Mouse (Mus musculus): Measurements from ENCODE around the gene Fas. TPM values are rescaled to one million over a fixed set of nuclear protein-coding genes. Genes with fewer than 3 reads are reported as not detected.

Gene Fas
- polyA plus RNA-seq, 1 experiment from 2014 or later = 5.9 TPM

- Histone ChIP-seq H3K4me1 (ENCODE audit: control insufficient read depth, insufficient read depth, low read length) (no peaks in the 10 kb centered on the region; the same call in 1 of the 2 replicates), H3K27me3 (ENCODE audit: control insufficient read depth, insufficient read depth, low read length) (no peaks in the 10 kb centered on the region), H3K36me3 (ENCODE audit: control insufficient read depth, insufficient read depth, low read length) (no peaks in the 10 kb centered on the region), H3K4me3 (replicated peaks; ENCODE audit: low read length) (no peak overlapping the region), H3K27ac (ENCODE audit: low read length) (no peak overlapping the region), H3K4me2 (ENCODE audit: low read depth, low read length) (no peak overlapping the region), H3K9me3 (replicated peaks; ENCODE audit: control insufficient read depth, low read length) (no peaks in the 10 kb centered on the region), H3K9ac (ENCODE audit: low read length) (no peak overlapping the region)
- 87% methylated on average over 13 of the region's 13 CpGs for WGBS
- ATAC-seq (ENCODE audit: insufficient read depth, low FRiP score) = no peak
These were observed 19.5 kb upstream of the Fas start for GRCm38 (mm10) chr19:34270824-34271464.

GRCm38 (mm10) chr19:34273073-34273472 is 17.4 kb upstream of the Fas start:
- no peak overlapping the region for H3K4me3 ChIP-seq (replicated peaks; ENCODE audit: low read length)
- H3K4me1 ChIP-seq (ENCODE audit: control insufficient read depth, insufficient read depth, low read length) = no peaks in the 10 kb centered on the region; the same call in 1 of the 2 replicates
- H3K27ac ChIP-seq (ENCODE audit: low read length) = no peak overlapping the region
- H3K36me3 ChIP-seq (ENCODE audit: control insufficient read depth, insufficient read depth, low read length) = no peaks in the 10 kb centered on the region
- no peak overlapping the region for H3K9ac ChIP-seq (ENCODE audit: low read length)
- H3K4me2 ChIP-seq (ENCODE audit: low read depth, low read length) = no peak overlapping the region
- no peaks in the 10 kb centered on the region for H3K9me3 ChIP-seq (replicated peaks; ENCODE audit: control insufficient read depth, low read length)
- ATAC-seq (ENCODE audit: insufficient read depth, low FRiP score) = no peak
- no peaks in the 10 kb centered on the region for H3K27me3 ChIP-seq (ENCODE audit: control insufficient read depth, insufficient read depth, low read length)
- WGBS = 97% methylated on average over 1 of the region's 1 CpGs

DNA sequence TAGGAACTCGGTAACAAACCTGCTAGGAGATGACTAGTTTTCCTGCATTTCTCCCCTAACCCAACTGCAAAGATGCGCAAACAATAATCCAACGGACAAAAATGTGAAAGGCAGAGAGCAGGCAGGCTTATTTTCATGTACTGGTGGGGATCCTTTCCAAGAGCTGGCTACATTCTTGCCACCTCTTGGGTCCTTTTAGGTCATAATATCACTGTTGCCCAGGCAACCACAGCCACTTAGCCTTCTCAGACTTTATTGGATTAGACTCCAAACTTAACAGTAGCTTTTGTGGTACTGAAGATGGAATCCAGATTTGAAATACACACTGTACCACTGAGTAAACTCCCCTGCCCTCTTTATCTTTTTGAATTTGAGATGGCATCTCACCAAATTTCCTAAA is 12.4 kb upstream of the Fas start:
- Histone ChIP-seq H3K9me3 (replicated peaks; ENCODE audit: control insufficient read depth, low read length) (no peaks in the 10 kb centered on the region), H3K9ac (ENCODE audit: low read length) (no peak overlapping the region), H3K4me1 (ENCODE audit: control insufficient read depth, insufficient read depth, low read length) (no peaks in the 10 kb centered on the region), H3K4me2 (ENCODE audit: low read depth, low read length) (no peak overlapping the region), H3K36me3 (ENCODE audit: control insufficient read depth, insufficient read depth, low read length) (no peaks in the 10 kb centered on the region), H3K27ac (ENCODE audit: low read length) (no peak overlapping the region), H3K4me3 (replicated peaks; ENCODE audit: low read length) (no peak overlapping the region), H3K27me3 (ENCODE audit: control insufficient read depth, insufficient read depth, low read length) (no peaks in the 10 kb centered on the region)
- ATAC-seq (ENCODE audit: insufficient read depth, low FRiP score) = no peak
- 71% methylated on average over 3 of the region's 3 CpGs for WGBS

DNA sequence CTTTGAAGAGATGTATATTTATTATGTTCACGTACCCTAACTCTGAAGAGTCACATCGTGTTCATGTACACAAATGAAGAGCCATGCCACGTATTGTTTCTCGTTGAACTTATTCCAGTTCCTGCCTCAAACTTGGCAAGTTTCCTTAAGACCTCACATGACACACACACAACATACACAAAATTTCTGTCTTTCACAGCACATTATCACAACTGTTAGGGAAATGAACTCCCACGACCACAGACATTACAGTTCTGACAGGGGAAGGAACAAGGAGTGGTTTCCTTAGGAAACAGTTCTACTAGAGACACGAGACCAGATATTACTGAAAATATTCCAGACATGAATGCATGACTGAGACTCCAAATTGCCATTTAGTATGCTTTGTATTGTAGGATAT is 6.9 kb upstream of the Fas start:
- H3K36me3 ChIP-seq (ENCODE audit: control insufficient read depth, insufficient read depth, low read length) = no peaks in the 10 kb centered on the region
- 53% methylated on average over 6 of the region's 6 CpGs for WGBS
- no peaks in the 10 kb centered on the region for H3K9me3 ChIP-seq (replicated peaks; ENCODE audit: control insufficient read depth, low read length)
- H3K27ac ChIP-seq (ENCODE audit: low read length) = no peak overlapping the region
- H3K4me2 ChIP-seq (ENCODE audit: low read depth, low read length) = no peak overlapping the region
- H3K4me3 ChIP-seq (replicated peaks; ENCODE audit: low read length) = no peak overlapping the region
- no peaks in the 10 kb centered on the region for H3K4me1 ChIP-seq (ENCODE audit: control insufficient read depth, insufficient read depth, low read length)
- no peaks in the 10 kb centered on the region for H3K27me3 ChIP-seq (ENCODE audit: control insufficient read depth, insufficient read depth, low read length)
- ATAC-seq (ENCODE audit: insufficient read depth, low FRiP score) = no peak
- H3K9ac ChIP-seq (ENCODE audit: low read length) = no peak overlapping the region

DNA sequence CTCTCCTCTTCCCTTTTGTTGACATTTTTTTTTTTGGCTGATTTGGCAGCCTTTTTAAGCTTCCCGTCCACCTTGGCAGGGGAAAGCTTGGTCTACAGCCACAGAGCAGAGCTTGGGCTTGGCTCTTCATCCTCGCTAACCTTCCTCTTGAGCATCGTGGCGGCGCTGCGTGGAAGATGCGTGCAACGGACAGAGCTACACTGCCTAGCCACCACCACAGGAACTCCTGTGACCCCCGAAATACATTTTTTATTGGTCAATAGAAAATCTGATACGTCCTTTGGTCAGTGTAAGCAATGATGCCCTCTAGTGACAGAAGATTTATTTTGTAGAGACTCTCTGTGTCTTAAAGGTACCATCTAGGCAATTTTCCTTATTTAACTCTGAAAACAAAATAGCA is 6.1 kb upstream of the Fas start:
- ATAC-seq (ENCODE audit: insufficient read depth, low FRiP score) = no peak
- 50% methylated on average over 10 of the region's 10 CpGs for WGBS
- Histone ChIP-seq H3K4me1 (ENCODE audit: control insufficient read depth, insufficient read depth, low read length) (no peaks in the 10 kb centered on the region), H3K36me3 (ENCODE audit: control insufficient read depth, insufficient read depth, low read length) (no peaks in the 10 kb centered on the region), H3K9ac (ENCODE audit: low read length) (no peak overlapping the region), H3K4me2 (ENCODE audit: low read depth, low read length) (peak overlapping the region; percentile 34), H3K9me3 (replicated peaks; ENCODE audit: control insufficient read depth, low read length) (no peaks in the 10 kb centered on the region), H3K27me3 (ENCODE audit: control insufficient read depth, insufficient read depth, low read length) (no peaks in the 10 kb centered on the region), H3K27ac (ENCODE audit: low read length) (no peak overlapping the region), H3K4me3 (replicated peaks; ENCODE audit: low read length) (no peak overlapping the region)

DNA sequence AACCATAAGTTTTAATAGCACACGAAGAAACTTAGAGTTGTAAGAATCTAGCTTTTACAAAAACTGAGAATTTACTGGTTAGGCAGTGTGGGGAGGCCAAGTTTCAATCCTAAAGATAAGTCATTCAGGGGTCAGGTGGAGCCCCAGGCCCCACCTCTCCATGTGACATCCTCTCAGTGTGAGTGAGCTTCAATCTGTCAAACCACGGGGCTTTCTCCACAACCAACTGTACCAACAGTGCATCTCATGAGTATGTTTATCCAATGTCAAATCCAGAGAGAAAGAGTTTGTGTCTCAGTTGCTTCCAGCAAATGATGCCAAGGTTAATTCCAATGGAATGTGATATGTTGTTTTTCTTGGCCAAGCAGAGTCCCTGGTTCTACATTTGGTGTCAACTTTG is 5.6 kb upstream of the Fas start:
- 36% methylated on average over 2 of the region's 2 CpGs for WGBS
- H3K27me3 ChIP-seq (ENCODE audit: control insufficient read depth, insufficient read depth, low read length) = no peaks in the 10 kb centered on the region
- no peak for ATAC-seq (ENCODE audit: insufficient read depth, low FRiP score)
- H3K9ac ChIP-seq (ENCODE audit: low read length) = no peak overlapping the region
- H3K4me1 ChIP-seq (ENCODE audit: control insufficient read depth, insufficient read depth, low read length) = no peaks in the 10 kb centered on the region
- no peaks in the 10 kb centered on the region for H3K9me3 ChIP-seq (replicated peaks; ENCODE audit: control insufficient read depth, low read length)
- no peaks in the 10 kb centered on the region for H3K36me3 ChIP-seq (ENCODE audit: control insufficient read depth, insufficient read depth, low read length)
- H3K4me3 ChIP-seq (replicated peaks; ENCODE audit: low read length) = no peak overlapping the region
- no peak overlapping the region for H3K27ac ChIP-seq (ENCODE audit: low read length)
- H3K4me2 ChIP-seq (ENCODE audit: low read depth, low read length) = no peak overlapping the region

- ATAC-seq (ENCODE audit: insufficient read depth, low FRiP score) = no peak
- H3K27ac ChIP-seq (ENCODE audit: low read length) = no peak overlapping the region
- no peaks in the 10 kb centered on the region for H3K27me3 ChIP-seq (ENCODE audit: control insufficient read depth, insufficient read depth, low read length)
- H3K4me3 ChIP-seq (replicated peaks; ENCODE audit: low read length) = no peak overlapping the region
- no peak overlapping the region for H3K9ac ChIP-seq (ENCODE audit: low read length)
- H3K4me2 ChIP-seq (ENCODE audit: low read depth, low read length) = no peak overlapping the region
- H3K4me1 ChIP-seq (ENCODE audit: control insufficient read depth, insufficient read depth, low read length) = 0 out of 2 replicates have a peak, but pooled peaks cover 7% of the 10 kb centered on the region
- H3K9me3 ChIP-seq (replicated peaks; ENCODE audit: control insufficient read depth, low read length) = no peaks in the 10 kb centered on the region
- no peaks in the 10 kb centered on the region for H3K36me3 ChIP-seq (ENCODE audit: control insufficient read depth, insufficient read depth, low read length)
These were observed 3.2 kb upstream of the Fas start for GRCm38 (mm10) chr19:34287221-34287620.

- Histone ChIP-seq H3K36me3 (ENCODE audit: control insufficient read depth, insufficient read depth, low read length) (no peaks in the 10 kb centered on the region), H3K4me2 (ENCODE audit: low read depth, low read length) (no peak overlapping the region), H3K27ac (ENCODE audit: low read length) (no peak overlapping the region), H3K9me3 (replicated peaks; ENCODE audit: control insufficient read depth, low read length) (no peaks in the 10 kb centered on the region), H3K4me1 (ENCODE audit: control insufficient read depth, insufficient read depth, low read length) (0 out of 2 replicates have a peak, but pooled peaks cover 7% of the 10 kb centered on the region), H3K4me3 (replicated peaks; ENCODE audit: low read length) (no peak overlapping the region), H3K27me3 (ENCODE audit: control insufficient read depth, insufficient read depth, low read length) (no peaks in the 10 kb centered on the region), H3K9ac (ENCODE audit: low read length) (no peak overlapping the region)
- WGBS = 73% methylated on average over 13 of the region's 13 CpGs
- no peak for ATAC-seq (ENCODE audit: insufficient read depth, low FRiP score)
These were observed 2.6 kb upstream of the Fas start for GRCm38 (mm10) chr19:34287656-34288415.

DNA sequence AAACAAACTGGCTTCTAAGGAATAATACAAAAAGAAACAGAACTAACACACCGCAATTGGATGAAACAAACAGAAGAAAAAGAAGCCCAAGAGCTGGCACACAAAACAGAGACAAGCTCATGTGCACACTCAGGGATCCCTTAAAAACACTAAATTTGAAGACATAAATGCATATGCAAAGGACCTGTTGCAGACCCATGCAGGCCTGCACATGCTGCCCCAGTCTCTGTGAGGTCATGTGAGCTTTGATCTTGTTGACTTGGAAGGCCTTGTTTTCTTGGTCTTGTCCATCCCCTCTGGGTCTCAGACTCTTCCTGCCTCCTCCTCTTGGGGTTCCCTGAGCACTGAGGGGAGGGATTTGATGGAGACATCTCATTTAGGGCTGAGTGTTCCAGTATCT is 1.8 kb upstream of the Fas start:
- no peak for ATAC-seq (ENCODE audit: insufficient read depth, low FRiP score)

More for the DNA sequence above, 1.8 kb upstream of the Fas start:
- no peaks in the 10 kb centered on the region for H3K9me3 ChIP-seq (replicated peaks; ENCODE audit: control insufficient read depth, low read length)
- no peak overlapping the region for H3K4me2 ChIP-seq (ENCODE audit: low read depth, low read length)
- no peak overlapping the region for H3K4me3 ChIP-seq (replicated peaks; ENCODE audit: low read length)
- H3K9ac ChIP-seq (ENCODE audit: low read length) = no peak overlapping the region
- H3K4me1 ChIP-seq (ENCODE audit: control insufficient read depth, insufficient read depth, low read length) = 0 out of 2 replicates have a peak, but pooled peaks cover 7% of the 10 kb centered on the region
- H3K27me3 ChIP-seq (ENCODE audit: control insufficient read depth, insufficient read depth, low read length) = no peaks in the 10 kb centered on the region
- H3K27ac ChIP-seq (ENCODE audit: low read length) = no peak overlapping the region
- H3K36me3 ChIP-seq (ENCODE audit: control insufficient read depth, insufficient read depth, low read length) = no peaks in the 10 kb centered on the region
- 94% methylated on average over 1 of the region's 1 CpGs for WGBS
